Mouse (Mus musculus): ENCODE measurements around the gene Atp6v0a4. TPM values are rescaled to one million over a fixed set of nuclear protein-coding genes. Genes with fewer than 3 reads are reported as not detected.

Gene Atp6v0a4
- polyA plus RNA-seq, 1 experiment: not detected

- no peak overlapping the region for H3K27ac ChIP-seq (ENCODE audit: control insufficient read depth, insufficient read depth, low read depth, low read length, poor library complexity)
- 94% methylated on average over 5 of the region's 5 CpGs for WGBS
- TF ChIP-seq POLR2A (IDR thresholded peaks at IDR 0.05; ENCODE audit: borderline replicate concordance, control insufficient read depth, low read depth, low read length) (no peak), CTCF (IDR thresholded peaks at IDR 0.05; ENCODE audit: control insufficient read depth, insufficient read depth, low read length) (no peak)
Observed at GRCm38 (mm10) chr6:38108449-38108848, 15.9 kb downstream of the Atp6v0a4 start.

GRCm38 (mm10) chr6:38105924-38106323 lies 18.5 kb downstream of the Atp6v0a4 start:
- H3K4me1 ChIP-seq (ENCODE audit: control insufficient read depth, insufficient read depth, low read length): no peaks in the 10 kb centered on the region
- no peak overlapping the region for H3K27ac ChIP-seq (ENCODE audit: control insufficient read depth, insufficient read depth, low read depth, low read length, poor library complexity)
- H3K4me3 ChIP-seq (replicated peaks; ENCODE audit: control insufficient read depth, low read depth, low read length): no peak overlapping the region
- 81% methylated on average over 9 of the region's 9 CpGs for WGBS
- TF ChIP-seq POLR2A (IDR thresholded peaks at IDR 0.05; ENCODE audit: borderline replicate concordance, control insufficient read depth, low read depth, low read length) (no peak), CTCF (IDR thresholded peaks at IDR 0.05; ENCODE audit: control insufficient read depth, insufficient read depth, low read length) (no peak)

More at GRCm38 (mm10) chr6:38108449-38108848, 15.9 kb downstream of the Atp6v0a4 start:
- no peak overlapping the region for H3K4me3 ChIP-seq (replicated peaks; ENCODE audit: control insufficient read depth, low read depth, low read length)
- H3K4me1 ChIP-seq (ENCODE audit: control insufficient read depth, insufficient read depth, low read length): no peaks in the 10 kb centered on the region

- Histone ChIP-seq H3K4me3 (replicated peaks; ENCODE audit: control insufficient read depth, low read depth, low read length) (no peak overlapping the region), H3K27ac (ENCODE audit: control insufficient read depth, insufficient read depth, low read depth, low read length, poor library complexity) (no peak overlapping the region), H3K4me1 (ENCODE audit: control insufficient read depth, insufficient read depth, low read length) (no peaks in the 10 kb centered on the region)
- TF ChIP-seq POLR2A (IDR thresholded peaks at IDR 0.05; ENCODE audit: borderline replicate concordance, control insufficient read depth, low read depth, low read length) (no peak), CTCF (IDR thresholded peaks at IDR 0.05; ENCODE audit: control insufficient read depth, insufficient read depth, low read length) (no peak)
- 53% methylated on average over 6 of the region's 6 CpGs for WGBS
Observed at GRCm38 (mm10) chr6:38103775-38104174, 20.6 kb downstream of the Atp6v0a4 start.

GRCm38 (mm10) chr6:38102216-38102795 lies 22.1 kb downstream of the Atp6v0a4 start:
- 72% methylated on average over 7 of the region's 7 CpGs for WGBS
- no peak overlapping the region for H3K27ac ChIP-seq (ENCODE audit: control insufficient read depth, insufficient read depth, low read depth, low read length, poor library complexity)
- no peaks in the 10 kb centered on the region for H3K4me1 ChIP-seq (ENCODE audit: control insufficient read depth, insufficient read depth, low read length)
- TF ChIP-seq CTCF (IDR thresholded peaks at IDR 0.05; ENCODE audit: control insufficient read depth, insufficient read depth, low read length) (no peak), POLR2A (IDR thresholded peaks at IDR 0.05; ENCODE audit: borderline replicate concordance, control insufficient read depth, low read depth, low read length) (no peak)
- no peak overlapping the region for H3K4me3 ChIP-seq (replicated peaks; ENCODE audit: control insufficient read depth, low read depth, low read length)

GRCm38 (mm10) chr6:38096961-38097370 lies 27.4 kb downstream of the Atp6v0a4 start:
- Histone ChIP-seq H3K27ac (ENCODE audit: control insufficient read depth, insufficient read depth, low read depth, low read length, poor library complexity) (no peak overlapping the region), H3K4me1 (ENCODE audit: control insufficient read depth, insufficient read depth, low read length) (no peaks in the 10 kb centered on the region), H3K4me3 (replicated peaks; ENCODE audit: control insufficient read depth, low read depth, low read length) (no peak overlapping the region)
- WGBS: 69% methylated on average over 5 of the region's 5 CpGs
- TF ChIP-seq CTCF (IDR thresholded peaks at IDR 0.05; ENCODE audit: control insufficient read depth, insufficient read depth, low read length): no peak
- no peak for TF ChIP-seq POLR2A (IDR thresholded peaks at IDR 0.05; ENCODE audit: borderline replicate concordance, control insufficient read depth, low read depth, low read length)

- Histone ChIP-seq H3K4me3 (replicated peaks; ENCODE audit: control insufficient read depth, low read depth, low read length) (no peak overlapping the region), H3K4me1 (ENCODE audit: control insufficient read depth, insufficient read depth, low read length) (no peaks in the 10 kb centered on the region), H3K27ac (ENCODE audit: control insufficient read depth, insufficient read depth, low read depth, low read length, poor library complexity) (no peak overlapping the region)
- TF ChIP-seq CTCF (IDR thresholded peaks at IDR 0.05; ENCODE audit: control insufficient read depth, insufficient read depth, low read length): no peak
- TF ChIP-seq POLR2A (IDR thresholded peaks at IDR 0.05; ENCODE audit: borderline replicate concordance, control insufficient read depth, low read depth, low read length): no peak
- 85% methylated on average over 10 of the region's 10 CpGs for WGBS
Observed at GRCm38 (mm10) chr6:38094701-38095100, 29.7 kb downstream of the Atp6v0a4 start.

GRCm38 (mm10) chr6:38092539-38092938 lies 31.8 kb downstream of the Atp6v0a4 start:
- 84% methylated on average over 8 of the region's 8 CpGs for WGBS
- Histone ChIP-seq H3K4me1 (ENCODE audit: control insufficient read depth, insufficient read depth, low read length) (no peaks in the 10 kb centered on the region), H3K27ac (ENCODE audit: control insufficient read depth, insufficient read depth, low read depth, low read length, poor library complexity) (no peak overlapping the region), H3K4me3 (replicated peaks; ENCODE audit: control insufficient read depth, low read depth, low read length) (no peak overlapping the region)
- TF ChIP-seq POLR2A (IDR thresholded peaks at IDR 0.05; ENCODE audit: borderline replicate concordance, control insufficient read depth, low read depth, low read length): no peak
- no peak for TF ChIP-seq CTCF (IDR thresholded peaks at IDR 0.05; ENCODE audit: control insufficient read depth, insufficient read depth, low read length)

- no peak overlapping the region for H3K4me3 ChIP-seq (replicated peaks; ENCODE audit: control insufficient read depth, low read depth, low read length)
- H3K4me1 ChIP-seq (ENCODE audit: control insufficient read depth, insufficient read depth, low read length): no peaks in the 10 kb centered on the region
- TF ChIP-seq POLR2A (IDR thresholded peaks at IDR 0.05; ENCODE audit: borderline replicate concordance, control insufficient read depth, low read depth, low read length) (no peak), CTCF (IDR thresholded peaks at IDR 0.05; ENCODE audit: control insufficient read depth, insufficient read depth, low read length) (no peak)
- no peak overlapping the region for H3K27ac ChIP-seq (ENCODE audit: control insufficient read depth, insufficient read depth, low read depth, low read length, poor library complexity)
- 74% methylated on average over 9 of the region's 9 CpGs for WGBS
Observed at GRCm38 (mm10) chr6:38087242-38088026, 37.0 kb downstream of the Atp6v0a4 start.
